Mouse (Mus musculus): Measurements from ENCODE around the gene Serpinb9e. TPM values are rescaled to one million over a fixed set of nuclear protein-coding genes. Genes with fewer than 3 reads are reported as not detected.

Serpinb9e gene
- polyA plus RNA-seq (2015; fragmentation: Illumina TruSeq; extraction: RNeasy Lipid Tissue Mini Kit (QIAGEN cat#74804); ENCODE audit: insufficient read depth, low read depth, low replicate concordance), result not detected

GRCm38 (mm10) chr13:33249312-33249711 lies at the start of gene Serpinb9e:
Gene Serpinb9e, plus strand, starts transcription at chr13:33249612.

Other genes with a start within 250 kb of the Serpinb9e start
- 5.0 TPM for gene Serpinb9, start 246.4 kb upstream of the Serpinb9e start, polyA plus RNA-seq (2015; fragmentation: Illumina TruSeq; extraction: RNeasy Lipid Tissue Mini Kit (QIAGEN cat#74804); ENCODE audit: insufficient read depth, low read depth, low replicate concordance)
- 0.24 TPM for gene Serpinb9b, start 222.2 kb upstream of the Serpinb9e start, polyA plus RNA-seq (2015; fragmentation: Illumina TruSeq; extraction: RNeasy Lipid Tissue Mini Kit (QIAGEN cat#74804); ENCODE audit: insufficient read depth, low read depth, low replicate concordance)
- gene Serpinb1b, start 171.0 kb upstream of the Serpinb9e start, polyA plus RNA-seq (2015; fragmentation: Illumina TruSeq; extraction: RNeasy Lipid Tissue Mini Kit (QIAGEN cat#74804); ENCODE audit: insufficient read depth, low read depth, low replicate concordance), result not detected
- not detected for gene Serpinb9c, start 89.9 kb upstream of the Serpinb9e start, polyA plus RNA-seq (2015; fragmentation: Illumina TruSeq; extraction: RNeasy Lipid Tissue Mini Kit (QIAGEN cat#74804); ENCODE audit: insufficient read depth, low read depth, low replicate concordance)
- gene Serpinb9d, start 56.7 kb upstream of the Serpinb9e start, polyA plus RNA-seq (2015; fragmentation: Illumina TruSeq; extraction: RNeasy Lipid Tissue Mini Kit (QIAGEN cat#74804); ENCODE audit: insufficient read depth, low read depth, low replicate concordance), result not detected
- not detected for gene Serpinb9f, start 74.5 kb downstream of the Serpinb9e start, polyA plus RNA-seq (2015; fragmentation: Illumina TruSeq; extraction: RNeasy Lipid Tissue Mini Kit (QIAGEN cat#74804); ENCODE audit: insufficient read depth, low read depth, low replicate concordance)
- not detected for gene Gm11397, start 146.1 kb downstream of the Serpinb9e start, polyA plus RNA-seq (2015; fragmentation: Illumina TruSeq; extraction: RNeasy Lipid Tissue Mini Kit (QIAGEN cat#74804); ENCODE audit: insufficient read depth, low read depth, low replicate concordance)
- gene Serpinb9g, start 235.2 kb downstream of the Serpinb9e start, polyA plus RNA-seq (2015; fragmentation: Illumina TruSeq; extraction: RNeasy Lipid Tissue Mini Kit (QIAGEN cat#74804); ENCODE audit: insufficient read depth, low read depth, low replicate concordance), result not detected

Data from pancreas, adult 10 weeks (tissue).